Mouse (Mus musculus): Measurements from ENCODE around the gene Enox1. TPM values are rescaled to one million over a fixed set of nuclear protein-coding genes. Genes with fewer than 3 reads are reported as not detected.

The Enox1 gene
- polyA plus RNA-seq, 1 experiment = 0.30 TPM

- H3K27ac ChIP-seq (ENCODE audit: insufficient read depth, low read depth, low read length) = no peak overlapping the region
- H3K4me1 ChIP-seq (ENCODE audit: control insufficient read depth, insufficient read depth, insufficient read length, low read length) = no peaks in the 10 kb centered on the region
- WGBS = 84% methylated on average over 2 of the region's 2 CpGs
- H3K36me3 ChIP-seq (ENCODE audit: control insufficient read depth, insufficient read depth, low read length) = no peaks in the 10 kb centered on the region
- no peak overlapping the region for H3K4me3 ChIP-seq (ENCODE audit: low read depth, low read length)
- no peak for TF ChIP-seq POLR2A (IDR thresholded peaks at IDR 0.05; ENCODE audit: low read depth, low read length)
- no peak for TF ChIP-seq CTCF (IDR thresholded peaks at IDR 0.05; ENCODE audit: extremely low read depth, insufficient read length, insufficient replicate concordance, low read depth, low read length)
- no peaks in the 10 kb centered on the region for H3K27me3 ChIP-seq (ENCODE audit: control insufficient read depth, insufficient read depth, low read length)
These were observed 167.8 kb downstream of the Enox1 start for GRCm38 (mm10) chr14:77324348-77324747.

GRCm38 (mm10) chr14:77327693-77328092 lies 171.1 kb downstream of the Enox1 start:
- Histone ChIP-seq H3K36me3 (ENCODE audit: control insufficient read depth, insufficient read depth, low read length) (no peaks in the 10 kb centered on the region), H3K4me1 (ENCODE audit: control insufficient read depth, insufficient read depth, insufficient read length, low read length) (no peaks in the 10 kb centered on the region), H3K27me3 (ENCODE audit: control insufficient read depth, insufficient read depth, low read length) (no peaks in the 10 kb centered on the region), H3K27ac (ENCODE audit: insufficient read depth, low read depth, low read length) (no peak overlapping the region), H3K4me3 (ENCODE audit: low read depth, low read length) (no peak overlapping the region)
- 79% methylated on average over 3 of the region's 3 CpGs for WGBS
- TF ChIP-seq POLR2A (IDR thresholded peaks at IDR 0.05; ENCODE audit: low read depth, low read length) (no peak), CTCF (IDR thresholded peaks at IDR 0.05; ENCODE audit: extremely low read depth, insufficient read length, insufficient replicate concordance, low read depth, low read length) (no peak)

GRCm38 (mm10) chr14:77329791-77330190 lies 173.2 kb downstream of the Enox1 start:
- Histone ChIP-seq H3K27me3 (ENCODE audit: control insufficient read depth, insufficient read depth, low read length) (no peaks in the 10 kb centered on the region), H3K27ac (ENCODE audit: insufficient read depth, low read depth, low read length) (no peak overlapping the region)
- TF ChIP-seq CTCF (IDR thresholded peaks at IDR 0.05; ENCODE audit: extremely low read depth, insufficient read length, insufficient replicate concordance, low read depth, low read length) (no peak), POLR2A (IDR thresholded peaks at IDR 0.05; ENCODE audit: low read depth, low read length) (no peak)

GRCm38 (mm10) chr14:77343662-77344340 lies 187.2 kb downstream of the Enox1 start:
- Histone ChIP-seq H3K27me3 (ENCODE audit: control insufficient read depth, insufficient read depth, low read length) (no peaks in the 10 kb centered on the region), H3K4me3 (ENCODE audit: low read depth, low read length) (no peak overlapping the region), H3K27ac (ENCODE audit: insufficient read depth, low read depth, low read length) (peak overlapping the region; percentile 64), H3K36me3 (ENCODE audit: control insufficient read depth, insufficient read depth, low read length) (no peaks in the 10 kb centered on the region), H3K4me1 (ENCODE audit: control insufficient read depth, insufficient read depth, insufficient read length, low read length) (no peaks in the 10 kb centered on the region)
- TF ChIP-seq POLR2A (IDR thresholded peaks at IDR 0.05; ENCODE audit: low read depth, low read length) (no peak), CTCF (IDR thresholded peaks at IDR 0.05; ENCODE audit: extremely low read depth, insufficient read length, insufficient replicate concordance, low read depth, low read length) (no peak)
- 49% methylated on average over 11 of the region's 11 CpGs for WGBS

More at GRCm38 (mm10) chr14:77329791-77330190, 173.2 kb downstream of the Enox1 start:
- Histone ChIP-seq H3K36me3 (ENCODE audit: control insufficient read depth, insufficient read depth, low read length) (no peaks in the 10 kb centered on the region), H3K4me3 (ENCODE audit: low read depth, low read length) (no peak overlapping the region), H3K4me1 (ENCODE audit: control insufficient read depth, insufficient read depth, insufficient read length, low read length) (no peaks in the 10 kb centered on the region)

- H3K4me1 ChIP-seq (ENCODE audit: control insufficient read depth, insufficient read depth, insufficient read length, low read length) = no peaks in the 10 kb centered on the region
- 88% methylated on average over 3 of the region's 3 CpGs for WGBS
- no peak overlapping the region for H3K4me3 ChIP-seq (ENCODE audit: low read depth, low read length)
- H3K27ac ChIP-seq (ENCODE audit: insufficient read depth, low read depth, low read length) = no peak overlapping the region
- TF ChIP-seq POLR2A (IDR thresholded peaks at IDR 0.05; ENCODE audit: low read depth, low read length) (no peak), CTCF (IDR thresholded peaks at IDR 0.05; ENCODE audit: extremely low read depth, insufficient read length, insufficient replicate concordance, low read depth, low read length) (no peak)
- H3K36me3 ChIP-seq (ENCODE audit: control insufficient read depth, insufficient read depth, low read length) = no peaks in the 10 kb centered on the region
- no peaks in the 10 kb centered on the region for H3K27me3 ChIP-seq (ENCODE audit: control insufficient read depth, insufficient read depth, low read length)
These were observed 189.7 kb downstream of the Enox1 start for GRCm38 (mm10) chr14:77346296-77346695.

GRCm38 (mm10) chr14:77351803-77352352 lies 195.3 kb downstream of the Enox1 start:
- TF ChIP-seq CTCF (IDR thresholded peaks at IDR 0.05; ENCODE audit: extremely low read depth, insufficient read length, insufficient replicate concordance, low read depth, low read length) (no peak), POLR2A (IDR thresholded peaks at IDR 0.05; ENCODE audit: low read depth, low read length) (no peak)
- WGBS = 85% methylated on average over 2 of the region's 2 CpGs

GRCm38 (mm10) chr14:77362662-77363061 lies 206.1 kb downstream of the Enox1 start:
- no peak for TF ChIP-seq POLR2A (IDR thresholded peaks at IDR 0.05; ENCODE audit: low read depth, low read length)
- TF ChIP-seq CTCF (IDR thresholded peaks at IDR 0.05; ENCODE audit: extremely low read depth, insufficient read length, insufficient replicate concordance, low read depth, low read length) = no peak
- H3K27ac ChIP-seq (ENCODE audit: insufficient read depth, low read depth, low read length) = no peak overlapping the region
- H3K36me3 ChIP-seq (ENCODE audit: control insufficient read depth, insufficient read depth, low read length) = no peaks in the 10 kb centered on the region
- H3K4me3 ChIP-seq (ENCODE audit: low read depth, low read length) = no peak overlapping the region
- H3K27me3 ChIP-seq (ENCODE audit: control insufficient read depth, insufficient read depth, low read length) = no peaks in the 10 kb centered on the region
- H3K4me1 ChIP-seq (ENCODE audit: control insufficient read depth, insufficient read depth, insufficient read length, low read length) = no peaks in the 10 kb centered on the region
- whole genome bisulfite sequencing = 66% methylated on average over 4 of the region's 4 CpGs

More at GRCm38 (mm10) chr14:77351803-77352352, 195.3 kb downstream of the Enox1 start:
- no peak overlapping the region for H3K4me3 ChIP-seq (ENCODE audit: low read depth, low read length)
- H3K27ac ChIP-seq (ENCODE audit: insufficient read depth, low read depth, low read length) = no peak overlapping the region
- no peaks in the 10 kb centered on the region for H3K27me3 ChIP-seq (ENCODE audit: control insufficient read depth, insufficient read depth, low read length)
- no peaks in the 10 kb centered on the region for H3K4me1 ChIP-seq (ENCODE audit: control insufficient read depth, insufficient read depth, insufficient read length, low read length)
- H3K36me3 ChIP-seq (ENCODE audit: control insufficient read depth, insufficient read depth, low read length) = no peaks in the 10 kb centered on the region
